Mouse (Mus musculus) left cerebral cortex, postnatal 36 days (tissue): ENCODE results near the gene Kat7. TPM values are rescaled to one million over a fixed set of nuclear protein-coding genes. Genes with fewer than 3 reads are reported as not detected.

ENCODE experiments used
- DNase-seq, 2 experiments: peaks; one replicate each; pipeline ENCODE4 v3.0.0; 2021 to 2022; ENCODE audit warnings: low spot score in 2 of 2, mixed read lengths in 1 of 2
- intact Hi-C: fragments of 180-260 bp; cut with DNase I; formaldehyde crosslinking; loops from one replicate; pipeline ENCODE4 v1.15.1; 2025
- total RNA-seq, 2 experiments: library from RNA; stranded (reverse); gene quantifications; 2 replicates each; pipeline ENCODE4 v1.2.3; 2021

Gene Kat7
- total RNA-seq, 2 experiments from 2014 or later, result 69.3 to 74.3 TPM

GRCm38 (mm10) chr11:95252104-95252503 is 57.9 kb downstream of the Kat7 start:
- no peak for DNase-seq
- intact Hi-C loops, result no loop called here

GRCm38 (mm10) chr11:95251295-95251694 is 58.8 kb downstream of the Kat7 start:
- peak; percentile 59 to 65 for DNase-seq
- intact Hi-C loops, result loop anchor here (1.0 kb wide), 1 partner anchor 134 kb away; no protein-coding TSS in a partner anchor

DNA sequence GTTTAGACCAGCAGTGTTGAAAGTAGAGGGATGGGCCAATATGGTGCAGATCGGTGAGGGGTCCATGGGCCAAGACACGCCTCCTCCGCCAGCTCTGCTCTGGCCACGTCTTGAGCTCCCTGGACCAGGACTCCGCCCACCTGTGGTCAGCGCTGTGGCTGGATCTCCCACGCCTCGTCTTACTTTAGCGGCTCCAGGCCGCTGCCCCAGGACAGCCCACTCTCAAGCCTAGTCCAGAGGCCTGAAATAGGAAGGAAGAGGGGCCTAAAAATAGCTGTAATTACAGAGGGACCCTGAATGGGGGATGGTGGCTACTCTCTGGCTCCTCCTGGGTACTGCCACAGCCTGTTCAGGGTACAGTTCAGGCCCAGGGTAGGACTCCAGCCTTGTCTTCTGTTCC is 59.9 kb downstream of the Kat7 start:
- no peak for DNase-seq
- intact Hi-C loops, result no loop called here

- no peak for DNase-seq
- intact Hi-C loops, result no loop called here
Measured at GRCm38 (mm10) chr11:95247065-95247464, 63.0 kb downstream of the Kat7 start.

DNA sequence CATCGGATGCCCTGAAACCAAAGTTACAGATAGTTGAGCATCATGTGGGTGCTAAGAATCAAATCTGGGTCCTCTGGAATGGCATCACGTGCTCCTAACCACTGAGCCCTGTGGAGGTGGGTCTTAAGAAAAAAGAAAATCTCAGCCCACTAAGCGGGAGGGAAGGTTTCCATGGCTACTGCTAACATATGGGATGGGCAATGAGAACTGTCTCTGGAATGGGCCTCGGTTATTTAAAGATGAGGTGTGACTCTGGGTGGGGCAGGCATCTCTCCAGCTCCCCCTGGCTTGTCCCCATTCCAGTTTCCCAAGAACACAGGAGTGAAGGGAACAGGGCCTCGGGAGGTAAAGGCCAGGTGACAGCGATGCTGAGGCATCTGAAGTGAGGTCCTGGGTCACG is 64.6 kb downstream of the Kat7 start:
- DNase-seq, result no peak
- intact Hi-C loops, result no loop called here

DNA sequence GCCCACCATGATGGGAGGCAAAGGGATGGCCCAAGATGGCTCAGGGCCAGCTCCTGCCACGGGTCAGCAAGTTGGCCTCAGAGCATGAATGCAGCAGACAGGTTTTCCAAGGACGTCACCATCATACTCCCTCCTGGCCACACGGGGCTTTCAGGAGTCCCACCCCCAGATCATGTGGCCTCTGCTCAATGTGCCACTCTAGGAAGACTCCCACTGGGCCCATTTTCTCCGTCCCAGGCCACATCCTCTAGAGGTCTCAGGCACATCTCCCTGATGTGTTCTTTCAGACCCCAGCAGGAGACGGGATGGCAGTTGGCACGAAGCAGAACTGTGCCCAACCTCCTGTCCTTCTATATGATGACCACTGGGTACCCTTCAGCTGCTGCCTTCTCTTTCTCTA is 67.4 kb downstream of the Kat7 start:
- intact Hi-C loops, result no loop called here
- no peak for DNase-seq

GRCm38 (mm10) chr11:95238477-95238876 is 71.6 kb downstream of the Kat7 start:
- intact Hi-C loops, result no loop called here
- no peak for DNase-seq

DNA sequence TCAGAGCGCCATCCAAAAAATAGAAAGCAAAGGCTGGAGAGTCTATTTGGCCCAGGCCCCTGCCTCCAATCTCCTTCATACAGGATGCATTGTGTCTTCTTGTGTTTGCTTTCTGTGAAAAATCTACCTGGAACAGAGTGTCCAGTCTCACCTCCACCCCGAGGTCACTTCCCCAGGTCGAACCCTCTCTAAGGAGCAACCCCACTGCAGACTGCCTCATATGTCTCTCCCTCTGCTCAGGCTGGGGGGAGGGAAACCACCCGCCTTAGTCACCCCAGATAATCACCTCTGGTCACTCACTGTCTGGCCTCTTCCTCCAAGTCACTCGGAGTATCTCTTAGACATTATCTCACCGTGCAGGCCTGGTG is 77.7 kb downstream of the Kat7 start:
- intact Hi-C loops, result loop anchor here (1.0 kb wide), 1 partner anchor 114 kb away; no protein-coding TSS in a partner anchor
- no peak for DNase-seq

DNA sequence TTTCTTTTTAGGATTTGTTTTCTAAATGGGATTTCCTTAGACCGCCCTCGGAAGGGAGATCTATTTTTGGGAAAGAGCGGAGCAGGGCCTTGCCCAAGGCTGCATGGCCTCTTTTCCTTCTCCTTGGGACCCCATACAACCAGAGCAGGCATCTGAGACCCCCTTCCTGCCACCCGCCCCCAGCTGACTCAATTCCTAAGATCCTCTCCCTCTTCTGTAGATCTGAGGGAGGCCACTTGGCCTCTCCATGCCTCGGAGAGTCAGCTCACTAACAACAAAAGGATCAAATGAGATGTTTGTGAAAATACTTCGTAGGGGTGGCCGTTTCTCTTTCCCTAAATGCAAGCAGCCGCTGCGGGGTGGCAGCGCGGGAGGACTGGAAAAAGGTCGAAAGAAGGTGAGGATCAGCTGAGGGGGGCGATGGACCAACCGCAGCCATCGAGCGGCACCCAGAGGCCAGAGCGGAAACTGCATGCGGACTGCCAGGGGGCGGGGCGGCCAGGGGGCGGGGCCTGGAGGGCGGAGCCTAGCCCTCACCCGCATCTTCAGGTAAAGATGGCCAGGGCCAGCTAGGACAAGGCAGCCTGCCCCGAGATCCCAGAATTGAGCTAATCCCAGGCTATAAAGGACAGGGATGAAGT is 78.2 kb downstream of the Kat7 start:
- intact Hi-C loops, result loop anchor here (1.0 kb wide), 1 partner anchor 114 kb away; no protein-coding TSS in a partner anchor
- DNase-seq, result peak; percentile 43 to 65

DNA sequence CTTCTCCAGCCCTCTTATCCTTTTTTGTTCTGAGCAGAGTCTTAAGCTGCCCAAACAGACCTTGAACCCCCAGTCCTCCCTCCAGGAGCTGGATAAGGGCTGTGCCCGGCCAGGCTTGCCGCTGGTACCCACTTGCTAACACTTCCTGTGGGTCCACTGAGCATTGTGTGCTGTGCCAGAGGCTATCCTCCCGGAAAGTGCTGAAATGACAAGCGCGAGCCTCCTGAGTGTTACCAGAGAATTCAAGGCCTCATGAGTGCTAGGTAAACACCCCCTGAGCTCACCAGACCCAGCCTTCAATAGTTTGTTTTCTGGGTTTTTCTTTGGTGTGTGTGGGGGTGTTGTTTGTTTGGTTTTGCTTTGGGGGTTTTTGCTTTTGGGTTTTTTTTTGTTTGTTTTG is 82.6 kb downstream of the Kat7 start:
- DNase-seq, result no peak
- intact Hi-C loops, result no loop called here

DNA sequence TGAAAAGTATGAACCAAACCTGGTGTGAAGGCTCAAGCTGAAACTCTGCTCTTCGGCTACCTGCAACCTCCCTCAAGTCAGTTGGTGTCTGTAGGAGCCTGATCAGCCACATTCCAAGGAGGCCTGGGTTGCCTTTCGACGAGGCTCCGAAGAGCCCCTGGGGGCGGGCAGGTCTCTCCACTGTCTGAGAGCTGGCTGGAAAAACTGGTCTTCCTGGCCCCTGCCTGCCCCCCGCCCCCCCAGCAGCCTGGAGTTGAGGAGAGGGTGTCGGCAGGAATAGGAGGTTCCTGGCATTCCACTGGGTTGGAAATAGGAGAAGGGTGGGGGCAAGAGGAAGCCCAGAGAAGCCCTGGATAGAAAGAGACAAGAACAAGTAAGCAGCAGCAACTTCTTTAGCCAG is 84.6 kb downstream of the Kat7 start:
- DNase-seq, result no peak
- intact Hi-C loops, result no loop called here

Other genes with a start within 250 kb of the Kat7 start
- 10 to 100 TPM; 15.2 to 16.2 TPM for gene Itga3, start 233.4 kb downstream of the Kat7 start, total RNA-seq
- gene Dlx3, start 190.1 kb downstream of the Kat7 start, total RNA-seq, result not detected
- gene Dlx4, start 164.0 kb downstream of the Kat7 start, total RNA-seq, result not detected
- gene Tac4, start 48.7 kb downstream of the Kat7 start, total RNA-seq, result not detected
- gene Fam117a, start 26.8 kb upstream of the Kat7 start, total RNA-seq, result 1 to 10 TPM; 3.1 to 5.9 TPM
- gene Slc35b1, start 74.4 kb upstream of the Kat7 start, total RNA-seq, result 10 to 100 TPM; 64.1 to 66.7 TPM
- 100 to 1,000 TPM; 173 to 187 TPM for gene Spop, start 103.8 kb upstream of the Kat7 start, total RNA-seq
- gene Nxph3, start 204.3 kb upstream of the Kat7 start, total RNA-seq, result 10 to 100 TPM; 29.0 to 40.6 TPM